Mouse (Mus musculus) embryonic facial prominence, embryonic 14.5 days (tissue): Measurements from ENCODE around the gene Wee1. TPM values are rescaled to one million over a fixed set of nuclear protein-coding genes. Genes with fewer than 3 reads are reported as not detected.
A peak's percentile ranks its signal among the peaks of the same experiment; 100 is the strongest.

ENCODE experiments used
- ATAC-seq: fragments of 200-750 bp; cut with Nextera tagmentation; 2 replicates; pipeline ENCODE4 v1.8.0; 2017; ENCODE audit warnings: low read depth, moderate number of reproducible peaks, moderate TSS enrichment
- DNase-seq: peaks from one replicate; pipeline ENCODE4 v3.0.0-alpha.2; 2015; ENCODE audit warnings: low spot score
- H3K27ac ChIP-seq: fragments of 300-500 bp; sonication (generic); replicated peaks from 2 replicates; pipeline ENCODE4 v1.5.1; 2014; ENCODE audit warnings: low read depth, mild to moderate bottlenecking, low read length, moderate library complexity
- H3K27me3 ChIP-seq: fragments of 300-500 bp; sonication (generic); replicated peaks from 2 replicates; pipeline ENCODE4 v1.6.1; 2014; ENCODE audit warnings: low read length; ENCODE audit not compliant: control insufficient read depth, insufficient read depth
- H3K36me3 ChIP-seq: fragments of 300-500 bp; sonication (generic); 2 replicates; pipeline ENCODE4 v1.6.1; 2014; ENCODE audit warnings: low read length, mixed read lengths; ENCODE audit not compliant: control insufficient read depth, insufficient read depth
- H3K4me1 ChIP-seq: fragments of 300-500 bp; sonication (generic); 2 replicates; pipeline ENCODE4 v1.6.1; 2014; ENCODE audit warnings: antibody characterized with exemption, low read length; ENCODE audit not compliant: control insufficient read depth, insufficient read depth
- H3K4me2 ChIP-seq: fragments of 300-500 bp; sonication (generic); 2 replicates; pipeline ENCODE4 v1.6.1; 2014; ENCODE audit warnings: low read depth, mild to moderate bottlenecking, low read length, moderate library complexity, mixed read lengths
- H3K4me3 ChIP-seq: fragments of 300-500 bp; sonication (generic); 2 replicates; pipeline ENCODE4 v1.5.1; 2014; ENCODE audit warnings: low read depth, mild to moderate bottlenecking, low read length
- H3K9ac ChIP-seq: fragments of 300-500 bp; sonication (generic); 2 replicates; pipeline ENCODE4 v1.6.1; 2014; ENCODE audit warnings: low read depth, mild to moderate bottlenecking, low read length, moderate library complexity, mixed read lengths
- H3K9me3 ChIP-seq: fragments of 300-500 bp; sonication (generic); 2 replicates; pipeline ENCODE4 v1.6.1; 2016; ENCODE audit warnings: low read length; ENCODE audit not compliant: control insufficient read depth
- WGBS: fragments of 180-500 bp; shearing (Covaris S2); extraction: QIAGEN DNeasy Blood & Tissue Kit; methylation state at CpG from one replicate; pipeline ENCODE4 v1.1.7; 2014; 5-methylcytosine and 5-hydroxymethylcytosine counted together
- polyA plus RNA-seq: library from polyadenylated mRNA; unstranded; fragments of >200 nt; fragmentation: Nextera tagmentation; extraction: Ambion mirVana; gene quantifications from 2 replicates; pipeline ENCODE4 v1.2.1, GENCODE M21; 2014

Gene Wee1
- polyA plus RNA-seq, 1 experiment from 2014 or later = 23.6 TPM

- Histone ChIP-seq H3K4me2 (no peak overlapping the region), H3K27me3 (no peaks in the 10 kb centered on the region), H3K4me1 (no peaks in the 10 kb centered on the region), H3K4me3 (no peak overlapping the region), H3K9me3 (peaks cover 5% of the 10 kb centered on the region; the same call in 1 of the 2 replicates), H3K36me3 (no peaks in the 10 kb centered on the region), H3K27ac (peak overlapping the region; percentile 39; the same call in 1 of the 2 replicates), H3K9ac (no peak overlapping the region)
- peak; percentile 73 for DNase-seq
- WGBS = 16% methylated on average over 1 of the region's 1 CpGs
- ATAC-seq = no peak
Measured at GRCm38 (mm10) chr7:110116731-110117291, 5.0 kb upstream of the Wee1 start.

- Histone ChIP-seq H3K27me3 (no peaks in the 10 kb centered on the region), H3K36me3 (no peaks in the 10 kb centered on the region), H3K4me1 (no peaks in the 10 kb centered on the region), H3K4me2 (no peak overlapping the region), H3K4me3 (no peak overlapping the region), H3K27ac (no peak overlapping the region), H3K9ac (no peak overlapping the region), H3K9me3 (no peaks in the 10 kb centered on the region)
- 91% methylated on average over 2 of the region's 2 CpGs for WGBS
- peak; percentile 3 for DNase-seq
- no peak for ATAC-seq
Measured at GRCm38 (mm10) chr7:110118448-110118847, 3.4 kb upstream of the Wee1 start.

GRCm38 (mm10) chr7:110120157-110120784 lies 1.6 kb upstream of the Wee1 start:
- Histone ChIP-seq H3K36me3 (no peaks in the 10 kb centered on the region), H3K27me3 (no peaks in the 10 kb centered on the region), H3K27ac (no peak overlapping the region), H3K4me1 (peaks cover 13% of the 10 kb centered on the region; the same call in 1 of the 2 replicates), H3K4me3 (no peak overlapping the region), H3K9me3 (no peaks in the 10 kb centered on the region), H3K9ac (no peak overlapping the region), H3K4me2 (0 out of 2 replicates have a peak overlapping the region, but pooled peaks have one; percentile 86)
- 78% methylated on average over 2 of the region's 2 CpGs for WGBS
- no peak for ATAC-seq
- no peak for DNase-seq

- peak overlapping the region; percentile 86 for H3K4me2 ChIP-seq
- peak overlapping the region; percentile 82 for H3K9ac ChIP-seq
- H3K4me1 ChIP-seq = peaks cover 13% of the 10 kb centered on the region; the same call in 1 of the 2 replicates
- no peaks in the 10 kb centered on the region for H3K36me3 ChIP-seq
- H3K9me3 ChIP-seq = no peaks in the 10 kb centered on the region
- no peaks in the 10 kb centered on the region for H3K27me3 ChIP-seq
- H3K4me3 ChIP-seq = peak overlapping the region; percentile 95
- 2% methylated on average over 9 of the region's 9 CpGs for WGBS
- peak overlapping the region; percentile 75 for H3K27ac ChIP-seq
- ATAC-seq (no peak; the same call in 1 of the 2 replicates), DNase-seq (no peak)
Measured at GRCm38 (mm10) chr7:110121162-110121515, 707 bp upstream of the Wee1 start.

- 1% methylated on average over 12 of the region's 27 CpGs for WGBS
- Histone ChIP-seq H3K27me3 (no peaks in the 10 kb centered on the region), H3K36me3 (peaks cover 9% of the 10 kb centered on the region; the same call in 1 of the 2 replicates), H3K4me3 (peak overlapping the region; percentile 95), H3K9me3 (no peaks in the 10 kb centered on the region), H3K27ac (peak overlapping the region; percentile 93), H3K9ac (peak overlapping the region; percentile 79), H3K4me1 (peaks cover 13% of the 10 kb centered on the region; the same call in 1 of the 2 replicates), H3K4me2 (peak overlapping the region; percentile 86)
- ATAC-seq = no peak
- no peak for DNase-seq
Measured at GRCm38 (mm10) chr7:110122289-110122564, 381 bp downstream of the Wee1 start.

- Histone ChIP-seq H3K9me3 (no peaks in the 10 kb centered on the region), H3K4me2 (peak overlapping the region; percentile 86), H3K27ac (peak overlapping the region; percentile 93), H3K36me3 (peaks cover 14% of the 10 kb centered on the region), H3K4me1 (peaks cover 13% of the 10 kb centered on the region; the same call in 1 of the 2 replicates), H3K9ac (peak overlapping the region; percentile 79), H3K27me3 (no peaks in the 10 kb centered on the region), H3K4me3 (peak overlapping the region; percentile 95)
- ATAC-seq (peak; percentile 12), DNase-seq (peak; percentile 81)
- 0% methylated on average over 32 of the region's 74 CpGs for WGBS
Measured at GRCm38 (mm10) chr7:110122565-110123422, 948 bp downstream of the Wee1 start.

- DNase-seq (peak; percentile 18), ATAC-seq (no peak)
- Histone ChIP-seq H3K27me3 (no peaks in the 10 kb centered on the region), H3K4me2 (peak overlapping the region; percentile 86), H3K9me3 (no peaks in the 10 kb centered on the region), H3K4me1 (peaks cover 13% of the 10 kb centered on the region; the same call in 1 of the 2 replicates), H3K4me3 (peak overlapping the region; percentile 95), H3K9ac (peak overlapping the region; percentile 79), H3K36me3 (peaks cover 25% of the 10 kb centered on the region), H3K27ac (0 out of 2 replicates have a peak overlapping the region, but pooled peaks have one; percentile 93)
- 47% methylated on average over 12 of the region's 12 CpGs for WGBS
Measured at GRCm38 (mm10) chr7:110123844-110124555, 2.2 kb downstream of the Wee1 start.

- ATAC-seq (no peak), DNase-seq (no peak)
- WGBS = 80% methylated on average over 2 of the region's 2 CpGs
- no peak overlapping the region for H3K4me3 ChIP-seq
- no peaks in the 10 kb centered on the region for H3K27me3 ChIP-seq
- peaks cover 13% of the 10 kb centered on the region; the same call in 1 of the 2 replicates for H3K4me1 ChIP-seq
- no peak overlapping the region for H3K27ac ChIP-seq
- H3K9ac ChIP-seq = no peak overlapping the region
- H3K36me3 ChIP-seq = peaks cover 62% of the 10 kb centered on the region
- no peaks in the 10 kb centered on the region for H3K9me3 ChIP-seq
- H3K4me2 ChIP-seq = no peak overlapping the region
Measured at GRCm38 (mm10) chr7:110128566-110128965, 6.7 kb downstream of the Wee1 start.
